Mouse (Mus musculus) liver, postnatal 0 days (tissue): ENCODE data around the gene Soga3. TPM values are rescaled to one million over a fixed set of nuclear protein-coding genes. Genes with fewer than 3 reads are reported as not detected.

Source experiments
- ATAC-seq: fragments of 200-750 bp; cut with Nextera tagmentation; 2 replicates; pipeline ENCODE4 v1.8.0; 2017; ENCODE audit warnings: mild to moderate bottlenecking, moderate library complexity
- DNase-seq: peaks from one replicate; pipeline ENCODE4 v3.0.0-alpha.2; 2016
- H3K27ac ChIP-seq: fragments of 300-500 bp; sonication (generic); 2 replicates; pipeline ENCODE4 v1.5.1; 2014; ENCODE audit warnings: antibody characterized with exemption, moderate library complexity, mild to moderate bottlenecking, low read depth
- H3K27me3 ChIP-seq: fragments of 300-500 bp; sonication (generic); 2 replicates; pipeline ENCODE4 v1.6.1; 2014; ENCODE audit warnings: low read length, control low read depth, mixed read lengths; ENCODE audit not compliant: insufficient read depth
- H3K36me3 ChIP-seq: fragments of 300-500 bp; sonication (generic); replicated peaks from 2 replicates; pipeline ENCODE4 v1.6.1; 2014; ENCODE audit warnings: mild to moderate bottlenecking, control low read depth, low read length, moderate library complexity, mixed read lengths; ENCODE audit not compliant: insufficient read depth
- H3K4me1 ChIP-seq: fragments of 300-500 bp; sonication (generic); 2 replicates; pipeline ENCODE4 v1.6.1; 2014; ENCODE audit warnings: antibody characterized with exemption, mild to moderate bottlenecking, control low read depth; ENCODE audit not compliant: insufficient read depth
- H3K4me2 ChIP-seq: fragments of 300-500 bp; sonication (generic); 2 replicates; pipeline ENCODE4 v1.6.1; 2014; ENCODE audit warnings: low read depth, mild to moderate bottlenecking, low read length, moderate library complexity, mixed read lengths
- H3K4me3 ChIP-seq: fragments of 300-500 bp; sonication (generic); 2 replicates; pipeline ENCODE4 v1.5.1; 2014; ENCODE audit warnings: low read depth, low read length
- H3K9ac ChIP-seq: fragments of 300-500 bp; sonication (generic); replicated peaks from 2 replicates; pipeline ENCODE4 v1.6.1; 2014; ENCODE audit warnings: mild to moderate bottlenecking, moderate library complexity
- H3K9me3 ChIP-seq: fragments of 300-500 bp; sonication (generic); 2 replicates; pipeline ENCODE4 v1.6.1; 2016; ENCODE audit warnings: mild to moderate bottlenecking, control low read depth, low read length, mixed read lengths
- CTCF ChIP-seq: sonication (generic); IDR thresholded peaks from 2 replicates; pipeline ENCODE4 v1.5.1; 2016; ENCODE audit warnings: antibody characterized with exemption, low read depth
- EP300 ChIP-seq: IDR thresholded peaks from 2 replicates; pipeline ENCODE4 v1.6.1; 2016; ENCODE audit warnings: antibody characterized with exemption, low read depth, mild to moderate bottlenecking
- WGBS: fragments of 180-500 bp; shearing (Covaris S2); extraction: QIAGEN DNeasy Blood & Tissue Kit; methylation state at CpG from one replicate; pipeline ENCODE4 v1.1.7; 2014; ENCODE audit not compliant: insufficient replicate concordance; 5-methylcytosine and 5-hydroxymethylcytosine counted together
- polyA plus RNA-seq: library from polyadenylated mRNA; unstranded; fragments of >200 nt; fragmentation: Nextera tagmentation; extraction: Ambion mirVana; gene quantifications from 2 replicates; pipeline ENCODE4 v1.2.1, GENCODE M21; 2015

Soga3 gene
- polyA plus RNA-seq, 1 experiment from 2014 or later = not detected

GRCm38 (mm10) chr10:29213534-29214100 is 70.0 kb downstream of the Soga3 start:
- Histone ChIP-seq H3K27ac (no peak overlapping the region), H3K4me3 (no peak overlapping the region), H3K4me2 (no peak overlapping the region), H3K27me3 (no peaks in the 10 kb centered on the region), H3K36me3 (no peaks in the 10 kb centered on the region), H3K4me1 (no peaks in the 10 kb centered on the region), H3K9me3 (no peaks in the 10 kb centered on the region), H3K9ac (no peak overlapping the region)
- 54% methylated on average over 3 of the region's 3 CpGs for WGBS
- no peak for ATAC-seq
- no peak for TF ChIP-seq EP300
- no peak for TF ChIP-seq CTCF
- DNase-seq = no peak

DNA sequence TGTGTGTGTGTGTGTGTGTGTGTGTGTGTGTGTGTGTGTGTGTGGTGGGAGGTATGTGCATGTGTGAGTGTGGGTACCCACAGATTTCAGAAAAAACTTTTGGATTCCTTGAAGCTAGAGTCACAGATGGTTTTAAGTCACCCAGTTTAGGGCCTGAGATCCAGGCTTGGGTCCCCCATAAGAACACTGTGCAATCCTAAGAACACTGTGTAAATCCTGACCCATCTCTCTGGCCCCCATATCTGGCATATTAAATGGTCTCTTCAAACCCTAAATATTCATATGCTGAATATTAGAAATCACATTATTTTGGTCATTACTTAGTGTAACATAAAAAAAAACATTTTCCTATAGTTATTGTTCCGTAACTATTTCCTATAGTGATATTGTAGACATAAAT is 73.3 kb downstream of the Soga3 start:
- Histone ChIP-seq H3K4me2 (no peak overlapping the region), H3K36me3 (no peaks in the 10 kb centered on the region), H3K9me3 (no peaks in the 10 kb centered on the region), H3K4me3 (no peak overlapping the region), H3K9ac (no peak overlapping the region), H3K4me1 (no peaks in the 10 kb centered on the region), H3K27ac (no peak overlapping the region), H3K27me3 (no peaks in the 10 kb centered on the region)
- DNase-seq = no peak
- TF ChIP-seq EP300 (no peak), CTCF (no peak)
- WGBS = 85% methylated on average over 1 of the region's 1 CpGs
- no peak for ATAC-seq

DNA sequence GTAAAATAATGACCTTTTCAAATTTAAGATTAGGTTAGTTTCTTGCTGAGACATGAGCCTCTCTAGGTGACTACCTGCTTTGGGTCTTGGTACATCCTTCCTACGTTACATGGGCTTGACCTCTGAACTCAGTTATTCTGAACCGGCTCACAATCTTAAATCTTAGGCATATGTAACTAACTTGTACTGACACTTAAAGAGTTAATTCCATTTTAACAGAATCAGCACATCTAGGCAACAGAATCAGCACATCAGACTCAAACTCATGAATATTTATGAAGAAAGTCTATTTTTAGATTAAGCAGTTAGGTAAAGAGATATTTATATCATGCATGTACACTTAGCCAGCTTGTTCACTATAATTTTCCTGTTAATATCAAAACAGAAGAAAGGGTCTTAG is 73.8 kb downstream of the Soga3 start:
- ATAC-seq (no peak), DNase-seq (no peak)
- H3K9ac ChIP-seq = no peak overlapping the region
- TF ChIP-seq CTCF (no peak), EP300 (no peak)
- H3K27ac ChIP-seq = no peak overlapping the region
- no peaks in the 10 kb centered on the region for H3K27me3 ChIP-seq
- H3K36me3 ChIP-seq = no peaks in the 10 kb centered on the region
- no peaks in the 10 kb centered on the region for H3K9me3 ChIP-seq
- no peaks in the 10 kb centered on the region for H3K4me1 ChIP-seq
- no peak overlapping the region for H3K4me3 ChIP-seq
- WGBS = 68% methylated on average over 2 of the region's 2 CpGs
- H3K4me2 ChIP-seq = no peak overlapping the region

DNA sequence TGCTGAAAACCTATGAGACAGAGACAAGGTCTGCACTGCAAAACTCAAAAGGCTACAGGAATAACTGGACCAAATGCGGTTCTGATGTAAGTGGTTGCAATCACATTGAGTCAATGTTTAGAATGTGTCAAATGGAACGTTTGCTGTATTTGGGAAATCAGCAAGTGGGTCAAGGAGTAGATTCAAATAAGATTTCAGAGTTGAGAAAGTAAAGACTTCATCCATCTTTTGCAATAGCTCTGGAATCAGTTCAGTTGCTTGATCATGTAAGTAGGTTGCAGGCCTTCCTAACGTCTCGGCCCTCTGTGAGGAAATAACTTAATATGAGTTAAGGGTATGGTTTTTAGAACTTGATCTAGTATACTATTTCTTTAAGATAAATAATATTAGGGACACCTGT is 81.7 kb downstream of the Soga3 start:
- Histone ChIP-seq H3K4me2 (no peak overlapping the region), H3K27me3 (no peaks in the 10 kb centered on the region), H3K9me3 (no peaks in the 10 kb centered on the region), H3K27ac (no peak overlapping the region), H3K36me3 (no peaks in the 10 kb centered on the region), H3K9ac (no peak overlapping the region), H3K4me3 (no peak overlapping the region), H3K4me1 (no peaks in the 10 kb centered on the region)
- ATAC-seq (no peak), DNase-seq (no peak)
- 77% methylated on average over 4 of the region's 4 CpGs for WGBS
- TF ChIP-seq EP300 (no peak), CTCF (no peak)

DNA sequence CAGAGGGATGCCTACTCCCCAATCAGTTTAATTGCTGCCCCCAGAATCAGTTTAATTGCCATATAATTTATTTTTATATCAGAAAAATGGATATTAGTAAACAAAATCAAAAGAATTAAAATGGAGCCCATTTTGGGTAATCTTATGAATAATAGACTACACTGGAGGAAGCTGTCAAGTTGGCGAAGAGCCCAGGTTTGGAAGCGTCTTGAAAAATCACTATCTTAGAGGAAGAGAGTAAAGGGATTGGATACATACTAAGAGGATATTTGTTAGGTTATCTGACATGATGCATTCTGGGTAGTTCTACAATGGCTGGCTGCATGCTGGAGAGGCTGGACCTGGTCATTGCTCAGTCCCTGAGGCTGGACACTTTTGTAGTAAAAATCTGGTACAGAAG is 87.6 kb downstream of the Soga3 start:
- Histone ChIP-seq H3K9me3 (no peaks in the 10 kb centered on the region), H3K27me3 (no peaks in the 10 kb centered on the region), H3K4me2 (no peak overlapping the region), H3K4me1 (no peaks in the 10 kb centered on the region), H3K4me3 (no peak overlapping the region), H3K9ac (no peak overlapping the region), H3K27ac (no peak overlapping the region), H3K36me3 (no peaks in the 10 kb centered on the region)
- no peak for DNase-seq
- 79% methylated on average over 2 of the region's 2 CpGs for WGBS
- no peak for TF ChIP-seq EP300
- no peak for TF ChIP-seq CTCF
- no peak for ATAC-seq

Other genes with a start within 250 kb of the Soga3 start
- gene 2310057J18Rik, start 157.5 kb upstream of the Soga3 start, polyA plus RNA-seq = not detected in 2 replicates
- not detected in 2 replicates for gene Gm49353, start 55.1 kb downstream of the Soga3 start, polyA plus RNA-seq
- gene 9330159F19Rik, start 67.8 kb downstream of the Soga3 start, polyA plus RNA-seq = not detected in 2 replicates
- 11.1 and 14.2 TPM in 2 replicates for gene Echdc1, start 169.3 kb downstream of the Soga3 start, polyA plus RNA-seq
- gene Rnf146, start 218.6 kb downstream of the Soga3 start, polyA plus RNA-seq = 13.3 and 13.8 TPM in 2 replicates